Mouse (Mus musculus): ENCODE measurements around the gene Atg16l1. TPM values are rescaled to one million over a fixed set of nuclear protein-coding genes. Genes with fewer than 3 reads are reported as not detected.
"Not testable (repeated sequence)": the region's sequence is repeated elsewhere in the genome, so short reads cannot be mapped to it uniquely, and the experiment has no call there.

The Atg16l1 gene
- polyA plus RNA-seq, 1 experiment from 2014 or later = 56.1 TPM

DNA sequence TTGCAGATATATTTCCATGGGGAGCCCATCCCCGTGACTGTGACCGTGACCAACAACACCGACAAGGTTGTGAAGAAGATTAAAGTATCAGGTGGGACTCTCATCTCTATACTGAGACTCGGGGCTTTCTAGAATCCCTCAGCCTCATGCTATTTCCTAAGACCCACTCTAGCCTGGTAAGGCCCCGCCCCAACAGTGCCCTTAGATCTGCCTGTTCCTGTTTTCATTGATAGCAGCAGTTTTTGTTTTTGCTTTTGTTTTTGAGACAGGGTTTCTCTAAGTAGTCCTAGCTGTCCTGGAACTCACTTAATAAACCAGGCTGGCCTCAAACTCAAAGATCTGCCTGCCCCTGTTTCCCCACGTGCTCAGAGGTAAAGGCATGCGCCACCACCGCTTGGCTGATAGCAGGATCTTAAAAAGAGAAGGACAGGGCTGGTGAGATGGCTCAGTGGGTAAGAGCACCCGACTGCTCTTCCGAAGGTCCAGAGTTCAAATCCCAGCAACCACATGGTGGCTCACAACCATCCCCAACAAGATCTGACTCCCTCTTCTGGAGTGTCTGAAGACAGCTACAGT, 68.8 kb downstream of the Atg16l1 start:
- Histone ChIP-seq H3K9me3 (no peaks in the 10 kb centered on the region), H3K4me2 (replicated peaks) (no peak overlapping the region), H3K4me3 (no peak overlapping the region), H3K27ac (no peak overlapping the region), H3K9ac (no peak overlapping the region), H3K4me1 (no peaks in the 10 kb centered on the region; the same call in 1 of the 2 replicates), H3K36me3 (no peaks in the 10 kb centered on the region), H3K27me3 (replicated peaks) (no peaks in the 10 kb centered on the region)
- 92% methylated on average over 10 of the region's 10 CpGs for WGBS
- no peak for ATAC-seq (ENCODE audit: low FRiP score, low read depth)

DNA sequence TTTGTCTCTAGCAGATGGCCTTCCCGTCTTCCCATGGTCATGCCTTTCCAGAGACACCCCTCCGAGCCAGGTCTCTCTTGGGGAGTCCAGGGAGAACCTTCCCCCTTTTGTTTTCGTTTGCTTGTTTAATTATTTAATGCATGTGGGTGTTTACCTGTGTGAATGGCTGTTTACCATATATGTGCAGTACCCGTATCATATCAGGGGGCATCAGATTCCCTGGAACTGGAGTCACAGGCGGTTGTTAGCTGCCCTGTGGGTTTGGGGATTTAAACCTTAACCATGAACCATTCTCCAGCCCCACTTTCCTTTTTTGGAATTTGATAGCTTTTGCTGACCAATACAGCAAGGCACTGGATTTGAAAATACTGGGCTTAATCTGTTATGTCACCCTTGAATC, 69.6 kb downstream of the Atg16l1 start:
- Histone ChIP-seq H3K9me3 (no peaks in the 10 kb centered on the region), H3K4me3 (no peak overlapping the region), H3K4me1 (no peaks in the 10 kb centered on the region; the same call in 1 of the 2 replicates), H3K36me3 (no peaks in the 10 kb centered on the region), H3K27ac (no peak overlapping the region), H3K27me3 (replicated peaks) (no peaks in the 10 kb centered on the region), H3K4me2 (replicated peaks) (no peak overlapping the region), H3K9ac (no peak overlapping the region)
- ATAC-seq (ENCODE audit: low FRiP score, low read depth) = no peak
- WGBS = 81% methylated on average over 5 of the region's 5 CpGs

DNA sequence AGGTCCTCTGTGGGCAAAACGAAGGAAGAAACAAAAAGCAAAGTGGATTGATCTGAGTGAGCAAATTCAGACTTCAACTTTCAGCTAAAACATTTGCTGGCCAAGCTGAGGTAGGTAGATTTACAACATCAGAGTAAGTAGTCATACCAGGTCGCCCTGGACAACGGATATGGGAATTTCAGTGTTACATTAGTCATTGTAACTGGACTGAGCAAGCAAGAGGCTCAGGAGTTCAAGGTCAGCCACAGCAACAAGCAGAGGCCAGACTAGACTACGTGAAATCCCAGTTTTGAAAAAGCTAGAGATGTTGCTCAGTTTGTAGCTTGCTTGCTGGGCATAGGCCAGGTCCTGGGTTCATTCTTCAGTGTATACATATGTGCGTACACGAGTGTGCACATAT, 70.3 kb downstream of the Atg16l1 start:
- H3K4me1 ChIP-seq = no peaks in the 10 kb centered on the region; the same call in 1 of the 2 replicates
- H3K27ac ChIP-seq = no peak overlapping the region
- H3K4me3 ChIP-seq = no peak overlapping the region
- no peaks in the 10 kb centered on the region for H3K9me3 ChIP-seq
- no peak overlapping the region for H3K4me2 ChIP-seq (replicated peaks)
- WGBS = 88% methylated on average over 6 of the region's 6 CpGs
- no peaks in the 10 kb centered on the region for H3K27me3 ChIP-seq (replicated peaks)
- no peak overlapping the region for H3K9ac ChIP-seq
- no peak for ATAC-seq (ENCODE audit: low FRiP score, low read depth)
- H3K36me3 ChIP-seq = no peaks in the 10 kb centered on the region

DNA sequence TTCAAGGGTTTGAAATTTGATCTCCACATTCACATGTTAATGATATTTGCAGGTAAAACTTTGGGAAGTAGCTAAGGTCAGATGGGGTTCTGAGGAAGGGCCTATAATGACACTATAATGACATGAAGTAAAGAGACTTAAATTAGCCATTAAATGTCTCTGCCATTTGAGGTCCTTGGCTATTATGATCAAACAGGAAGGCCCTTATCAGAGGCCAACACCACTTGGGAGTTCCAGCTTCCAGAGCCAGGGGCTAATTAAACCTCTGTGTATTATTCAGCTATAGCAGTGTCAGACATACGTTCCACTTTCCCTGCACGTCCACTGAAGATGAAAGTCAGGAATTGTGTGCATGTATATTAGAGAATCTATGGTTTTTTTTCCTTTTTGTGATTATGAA, 70.8 kb downstream of the Atg16l1 start:
- no peak overlapping the region for H3K4me2 ChIP-seq (replicated peaks)
- WGBS = 80% methylated on average over 2 of the region's 2 CpGs
- H3K4me1 ChIP-seq = no peaks in the 10 kb centered on the region; the same call in 1 of the 2 replicates
- H3K36me3 ChIP-seq = no peaks in the 10 kb centered on the region
- H3K27me3 ChIP-seq (replicated peaks) = no peaks in the 10 kb centered on the region
- H3K4me3 ChIP-seq = no peak overlapping the region
- no peak overlapping the region for H3K27ac ChIP-seq
- H3K9me3 ChIP-seq = no peaks in the 10 kb centered on the region
- no peak overlapping the region for H3K9ac ChIP-seq
- ATAC-seq (ENCODE audit: low FRiP score, low read depth) = no peak

DNA sequence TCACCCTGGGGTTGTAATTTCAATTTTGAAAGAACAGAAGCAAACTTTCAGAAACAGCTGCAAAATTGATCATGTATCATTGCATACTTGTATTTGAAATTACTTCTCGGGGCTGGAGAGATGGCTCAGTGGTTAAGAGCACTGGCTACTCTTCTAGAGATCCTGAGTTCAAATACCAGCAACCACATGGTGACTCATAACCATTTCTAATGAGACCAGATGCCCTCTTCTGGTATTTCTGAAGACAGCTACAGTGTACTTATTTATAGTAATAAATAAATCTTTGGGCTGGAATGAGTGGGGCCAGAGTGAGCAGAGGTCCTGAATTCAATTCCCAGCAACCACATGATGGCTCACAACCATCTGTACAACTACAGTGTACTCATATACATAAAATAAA, 71.8 kb downstream of the Atg16l1 start:
- WGBS = 88% methylated on average over 1 of the region's 1 CpGs
- not testable (repeated sequence) for H3K9me3 ChIP-seq; H3K4me1 ChIP-seq; H3K27me3 ChIP-seq (replicated peaks); H3K9ac ChIP-seq; H3K36me3 ChIP-seq; H3K27ac ChIP-seq; H3K4me3 ChIP-seq; H3K4me2 ChIP-seq (replicated peaks); ATAC-seq (ENCODE audit: low FRiP score, low read depth)

DNA sequence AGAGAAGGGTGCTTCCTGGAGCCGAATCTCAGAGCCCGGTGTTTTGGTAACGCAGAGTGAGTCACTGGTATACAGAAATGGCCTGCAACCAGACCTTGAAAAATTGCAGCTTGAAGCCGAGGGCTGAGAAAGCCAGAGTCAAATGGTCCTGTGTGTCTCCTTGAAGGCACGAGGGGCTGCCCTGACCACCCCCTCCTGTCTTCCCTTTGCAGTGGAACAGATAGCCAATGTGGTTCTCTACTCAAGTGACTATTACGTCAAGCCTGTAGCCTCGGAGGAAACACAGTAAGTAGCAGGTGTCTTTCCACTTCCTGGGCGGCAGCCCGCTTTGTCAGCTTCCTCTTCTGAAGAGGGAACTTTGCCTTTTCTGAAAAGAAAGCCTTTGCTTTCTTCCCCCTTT, 72.5 kb downstream of the Atg16l1 start:
- 83% methylated on average over 9 of the region's 9 CpGs for WGBS
- no peak for ATAC-seq (ENCODE audit: low FRiP score, low read depth)
- no peak overlapping the region for H3K4me2 ChIP-seq (replicated peaks)

DNA sequence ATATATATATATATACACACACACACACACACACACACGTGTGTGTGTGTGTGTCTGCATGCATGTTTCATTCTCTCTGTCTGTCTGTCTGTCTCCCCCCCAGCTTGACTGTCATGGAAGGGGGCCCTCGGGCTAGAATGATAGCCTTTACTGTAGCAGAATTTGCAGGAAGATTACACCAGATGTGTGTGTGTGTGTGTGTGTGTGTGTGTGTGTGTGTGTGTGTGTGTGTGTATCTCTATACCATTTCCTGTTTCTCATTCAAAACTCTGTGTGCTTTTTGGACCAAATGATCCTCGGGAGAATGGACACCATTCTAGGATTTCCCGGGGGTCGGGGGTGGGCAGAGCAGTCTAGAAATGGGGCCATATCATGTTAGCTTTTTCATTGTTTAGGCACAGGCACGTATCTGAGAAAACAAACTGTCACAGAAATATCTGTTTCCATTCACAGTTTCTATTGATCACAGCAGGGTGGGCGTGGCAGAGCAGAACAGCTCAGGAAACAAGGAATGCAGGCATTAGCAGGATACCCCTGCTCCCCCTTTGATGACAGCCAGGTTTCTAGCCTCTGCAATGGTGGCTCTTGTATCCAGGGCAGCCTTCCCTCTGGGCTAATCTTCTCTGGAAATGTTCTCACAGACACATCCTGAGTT, 73.4 kb downstream of the Atg16l1 start:
- 49% methylated on average over 7 of the region's 7 CpGs for WGBS
- ATAC-seq (ENCODE audit: low FRiP score, low read depth) = no peak
- Histone ChIP-seq H3K9me3 (no peaks in the 10 kb centered on the region), H3K27ac (no peak overlapping the region), H3K27me3 (replicated peaks) (no peaks in the 10 kb centered on the region), H3K4me3 (no peak overlapping the region), H3K36me3 (no peaks in the 10 kb centered on the region), H3K4me2 (replicated peaks) (no peak overlapping the region), H3K9ac (no peak overlapping the region), H3K4me1 (no peaks in the 10 kb centered on the region; the same call in 1 of the 2 replicates)

More for the DNA sequence above, 72.5 kb downstream of the Atg16l1 start:
- Histone ChIP-seq H3K4me3 (no peak overlapping the region), H3K9ac (no peak overlapping the region), H3K36me3 (no peaks in the 10 kb centered on the region), H3K9me3 (no peaks in the 10 kb centered on the region), H3K4me1 (no peaks in the 10 kb centered on the region; the same call in 1 of the 2 replicates), H3K27ac (no peak overlapping the region), H3K27me3 (replicated peaks) (no peaks in the 10 kb centered on the region)

DNA sequence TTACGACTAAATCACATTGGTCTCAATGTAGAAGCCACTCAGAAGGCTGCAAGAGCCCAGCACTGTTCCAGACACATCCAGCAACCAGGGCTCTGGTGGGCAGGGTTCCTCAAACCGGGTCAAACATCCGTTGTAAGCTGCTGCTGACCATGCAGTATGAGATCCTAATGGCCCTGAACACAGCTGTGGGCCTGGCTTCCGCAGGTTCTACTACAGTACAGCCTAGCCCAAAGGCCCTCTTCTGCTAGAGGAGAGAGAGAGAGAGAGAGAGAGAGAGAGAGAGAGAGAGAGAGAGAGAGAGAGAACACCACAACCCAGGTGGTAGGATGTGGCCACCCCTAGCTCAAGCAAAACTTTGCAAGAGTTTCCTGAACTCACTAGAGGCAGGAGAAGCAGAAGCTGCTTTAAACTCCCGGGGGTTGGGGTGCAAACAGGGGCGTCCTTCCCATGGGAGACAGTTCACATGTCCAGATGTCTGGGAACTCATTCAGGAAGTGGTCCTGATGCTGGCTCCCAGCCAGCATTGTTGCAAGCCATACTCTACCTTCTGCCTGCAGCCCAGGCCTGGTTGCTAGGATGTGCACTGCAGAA, 74.0 kb downstream of the Atg16l1 start:
- Histone ChIP-seq H3K9ac (no peak overlapping the region), H3K4me3 (no peak overlapping the region), H3K27ac (no peak overlapping the region), H3K36me3 (no peaks in the 10 kb centered on the region), H3K27me3 (replicated peaks) (no peaks in the 10 kb centered on the region), H3K9me3 (no peaks in the 10 kb centered on the region), H3K4me1 (no peaks in the 10 kb centered on the region; the same call in 1 of the 2 replicates), H3K4me2 (replicated peaks) (no peak overlapping the region)
- WGBS = 72% methylated on average over 6 of the region's 6 CpGs
- no peak for ATAC-seq (ENCODE audit: low FRiP score, low read depth)

DNA sequence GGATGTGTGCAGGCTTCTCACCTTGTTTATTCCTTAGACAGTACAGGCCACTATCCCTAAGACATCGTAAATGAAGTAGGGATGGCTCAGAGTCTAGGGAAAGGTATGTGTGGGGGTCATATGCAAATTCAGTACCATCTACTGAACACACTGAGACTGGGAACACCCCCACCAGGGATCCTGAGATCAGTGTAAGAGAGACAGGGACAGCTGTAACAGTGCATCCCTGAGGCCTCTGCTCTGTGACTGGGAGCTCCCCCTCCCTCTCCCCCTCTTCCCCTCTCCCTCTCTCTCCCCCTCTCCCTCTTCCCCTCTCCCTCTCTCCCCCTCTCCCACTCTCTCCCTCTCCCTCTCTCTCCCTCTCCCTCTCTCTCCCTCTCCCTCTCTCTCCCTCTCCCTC, 80.8 kb downstream of the Atg16l1 start:
- no peak for ATAC-seq (ENCODE audit: low FRiP score, low read depth)
- no peaks in the 10 kb centered on the region for H3K36me3 ChIP-seq
- 79% methylated on average over 1 of the region's 1 CpGs for WGBS

DNA sequence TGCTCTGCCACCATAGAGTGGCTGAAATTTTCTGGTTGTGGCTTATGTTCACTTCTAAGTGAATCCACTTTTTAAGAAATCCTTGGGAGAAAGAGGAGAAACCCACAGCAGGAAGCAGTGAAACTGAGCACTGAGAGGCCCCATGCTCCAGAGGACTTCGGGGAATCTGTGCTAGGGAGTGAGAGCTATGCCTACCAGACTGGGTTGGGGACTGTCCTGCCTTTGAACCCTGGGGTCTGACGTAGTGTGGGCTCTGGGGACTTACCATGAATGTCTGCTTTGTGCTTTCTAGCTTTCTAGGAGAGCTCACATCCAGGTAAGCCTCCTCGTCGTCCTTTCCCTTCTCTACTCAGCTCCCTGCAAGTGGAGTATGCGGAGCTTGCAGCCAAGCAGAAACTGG, 81.3 kb downstream of the Atg16l1 start:
- no peaks in the 10 kb centered on the region for H3K9me3 ChIP-seq
- ATAC-seq (ENCODE audit: low FRiP score, low read depth) = no peak
- H3K36me3 ChIP-seq = no peaks in the 10 kb centered on the region
- H3K27me3 ChIP-seq (replicated peaks) = no peaks in the 10 kb centered on the region
- no peak overlapping the region for H3K4me3 ChIP-seq
- H3K27ac ChIP-seq = no peak overlapping the region
- WGBS = 47% methylated on average over 5 of the region's 5 CpGs
- H3K9ac ChIP-seq = no peak overlapping the region
- H3K4me1 ChIP-seq = no peaks in the 10 kb centered on the region
- H3K4me2 ChIP-seq (replicated peaks) = no peak overlapping the region

More for the DNA sequence above, 80.8 kb downstream of the Atg16l1 start:
- no peak overlapping the region for H3K27ac ChIP-seq
- no peak overlapping the region for H3K9ac ChIP-seq
- H3K27me3 ChIP-seq (replicated peaks) = no peaks in the 10 kb centered on the region
- no peak overlapping the region for H3K4me3 ChIP-seq
- no peaks in the 10 kb centered on the region for H3K9me3 ChIP-seq
- H3K4me1 ChIP-seq = no peaks in the 10 kb centered on the region
- no peak overlapping the region for H3K4me2 ChIP-seq (replicated peaks)

DNA sequence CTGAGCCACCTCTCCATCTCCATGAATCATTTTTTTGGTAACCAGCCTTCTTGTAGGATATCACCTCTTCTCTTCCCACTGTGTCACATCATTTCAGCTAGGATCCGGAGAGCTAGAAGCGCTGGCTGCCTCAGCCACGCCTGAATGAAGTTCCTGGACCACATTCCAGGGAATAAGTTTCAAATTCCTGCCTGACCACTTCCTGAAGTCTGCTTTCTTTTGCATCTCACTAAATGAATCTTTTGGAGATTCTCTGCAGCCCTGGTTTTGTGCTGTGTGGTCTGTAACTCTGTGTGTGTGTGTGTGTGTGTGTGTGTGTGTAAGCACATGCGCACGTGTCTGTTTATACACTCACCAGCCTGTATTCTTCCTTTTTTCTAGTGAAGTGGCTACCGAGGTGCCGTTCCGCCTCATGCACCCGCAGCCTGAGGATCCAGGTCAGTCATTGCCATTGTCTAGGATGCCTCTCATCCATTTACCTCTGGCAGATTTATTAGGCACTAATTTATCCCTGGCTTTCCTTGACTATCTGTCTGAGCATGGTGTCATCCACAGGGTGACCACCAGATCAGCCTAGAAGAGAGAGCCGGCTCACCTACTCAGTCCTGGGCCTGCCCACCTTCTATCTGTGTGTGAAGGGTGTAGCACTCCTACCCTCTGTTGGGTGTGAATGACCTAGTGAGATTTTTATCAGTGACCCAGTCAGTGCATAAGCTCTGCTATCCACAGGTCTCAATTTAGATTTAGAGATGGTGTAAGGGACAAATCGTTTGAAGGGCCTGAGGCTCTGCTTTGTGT, 84.9 kb downstream of the Atg16l1 start:
- Histone ChIP-seq H3K27me3 (replicated peaks) (no peaks in the 10 kb centered on the region), H3K4me2 (replicated peaks) (no peak overlapping the region), H3K4me1 (no peaks in the 10 kb centered on the region), H3K9me3 (no peaks in the 10 kb centered on the region), H3K9ac (no peak overlapping the region), H3K27ac (no peak overlapping the region), H3K36me3 (no peaks in the 10 kb centered on the region), H3K4me3 (no peak overlapping the region)
- WGBS = 63% methylated on average over 11 of the region's 11 CpGs
- ATAC-seq (ENCODE audit: low FRiP score, low read depth) = no peak
